Mouse (Mus musculus) midbrain, embryonic 16.5 days (tissue): ENCODE data around the gene Defb36. TPM values are rescaled to one million over a fixed set of nuclear protein-coding genes. Genes with fewer than 3 reads are reported as not detected.

Experiments
- ATAC-seq: fragments of 200-750 bp; cut with Nextera tagmentation; 2 replicates; pipeline ENCODE4 v1.8.0; 2017; ENCODE audit warnings: moderate TSS enrichment
- H3K27ac ChIP-seq: fragments of 300-500 bp; sonication (generic); 2 replicates; pipeline ENCODE4 v1.5.1; 2014; ENCODE audit warnings: mild to moderate bottlenecking, low read length, mixed read lengths
- H3K27me3 ChIP-seq: fragments of 300-500 bp; sonication (generic); 2 replicates; pipeline ENCODE4 v1.6.1; 2014; ENCODE audit warnings: low read depth, low read length, mixed read lengths; ENCODE audit not compliant: control insufficient read depth, insufficient read depth
- H3K36me3 ChIP-seq: fragments of 300-500 bp; sonication (generic); 2 replicates; pipeline ENCODE4 v1.6.1; 2014; ENCODE audit warnings: mild to moderate bottlenecking, low read length, moderate library complexity, mixed read lengths; ENCODE audit not compliant: control insufficient read depth, insufficient read depth
- H3K4me1 ChIP-seq: fragments of 300-500 bp; sonication (generic); 2 replicates; pipeline ENCODE4 v1.6.1; 2014; ENCODE audit warnings: mild to moderate bottlenecking, low read length, mixed read lengths; ENCODE audit not compliant: control insufficient read depth, insufficient read depth
- H3K4me2 ChIP-seq: fragments of 300-500 bp; sonication (generic); 2 replicates; pipeline ENCODE4 v1.6.1; 2014; ENCODE audit warnings: mild to moderate bottlenecking, low read length, mixed read lengths
- H3K4me3 ChIP-seq: fragments of 300-500 bp; sonication (generic); 2 replicates; pipeline ENCODE4 v1.5.1; 2014; ENCODE audit warnings: low read depth, mild to moderate bottlenecking, low read length, moderate library complexity, mixed read lengths
- H3K9ac ChIP-seq: fragments of 300-500 bp; sonication (generic); 2 replicates; pipeline ENCODE4 v1.6.1; 2014; ENCODE audit warnings: low read depth, low read length, mixed read lengths
- H3K9me3 ChIP-seq: fragments of 300-500 bp; sonication (generic); replicated peaks from 2 replicates; pipeline ENCODE4 v1.6.1; 2014; ENCODE audit warnings: mild to moderate bottlenecking, low read length, mixed read lengths; ENCODE audit not compliant: control insufficient read depth, poor library complexity, severe bottlenecking
- WGBS: fragments of 180-500 bp; shearing (Covaris S2); extraction: QIAGEN DNeasy Blood & Tissue Kit; methylation state at CpG from one replicate; pipeline ENCODE4 v1.1.7; 2014; 5-methylcytosine and 5-hydroxymethylcytosine counted together
- polyA plus RNA-seq: library from polyadenylated mRNA; unstranded; fragments of >200 nt; fragmentation: Nextera tagmentation; extraction: Ambion mirVana; gene quantifications from 2 replicates; pipeline ENCODE4 v1.2.1, GENCODE M21; 2015

Defb36 gene
- polyA plus RNA-seq, 1 experiment from 2014 or later = not detected

- Histone ChIP-seq H3K9me3 (no peaks in the 10 kb centered on the region), H3K36me3 (no peaks in the 10 kb centered on the region), H3K4me3 (no peak overlapping the region), H3K4me1 (no peaks in the 10 kb centered on the region), H3K27ac (no peak overlapping the region), H3K4me2 (no peak overlapping the region), H3K9ac (no peak overlapping the region), H3K27me3 (no peaks in the 10 kb centered on the region)
- ATAC-seq = no peak
- WGBS = 17% methylated on average over 11 of the region's 11 CpGs
Observed at GRCm38 (mm10) chr2:152639406-152640113, 35.4 kb downstream of the Defb36 start.

GRCm38 (mm10) chr2:152652901-152653620 lies 48.9 kb downstream of the Defb36 start:
- peaks cover 18% of the 10 kb centered on the region for H3K4me1 ChIP-seq
- H3K36me3 ChIP-seq = no peaks in the 10 kb centered on the region
- ATAC-seq = no peak
- H3K27ac ChIP-seq = peak overlapping the region; percentile 97
- H3K4me2 ChIP-seq = no peak overlapping the region
- no peaks in the 10 kb centered on the region for H3K9me3 ChIP-seq
- no peaks in the 10 kb centered on the region for H3K27me3 ChIP-seq
- no peak overlapping the region for H3K9ac ChIP-seq
- 80% methylated on average over 10 of the region's 10 CpGs for WGBS
- no peak overlapping the region for H3K4me3 ChIP-seq

GRCm38 (mm10) chr2:152653874-152654715 lies 50.0 kb downstream of the Defb36 start:
- peak overlapping the region; percentile 12; the same call in 1 of the 2 replicates for H3K4me3 ChIP-seq
- H3K9ac ChIP-seq = peak overlapping the region; percentile 43
- H3K27ac ChIP-seq = peak overlapping the region; percentile 97

GRCm38 (mm10) chr2:152657398-152657797 lies 53.3 kb downstream of the Defb36 start:
- ATAC-seq = no peak
- H3K4me1 ChIP-seq = peaks cover 18% of the 10 kb centered on the region
- H3K27me3 ChIP-seq = no peaks in the 10 kb centered on the region
- no peaks in the 10 kb centered on the region for H3K36me3 ChIP-seq
- no peak overlapping the region for H3K4me2 ChIP-seq
- no peaks in the 10 kb centered on the region for H3K9me3 ChIP-seq
- WGBS = 70% methylated on average over 10 of the region's 10 CpGs
- no peak overlapping the region for H3K27ac ChIP-seq
- H3K9ac ChIP-seq = no peak overlapping the region
- no peak overlapping the region for H3K4me3 ChIP-seq

More at GRCm38 (mm10) chr2:152653874-152654715, 50.0 kb downstream of the Defb36 start:
- ATAC-seq = peak; percentile 95
- WGBS = 26% methylated on average over 14 of the region's 14 CpGs
- H3K27me3 ChIP-seq = no peaks in the 10 kb centered on the region
- H3K4me2 ChIP-seq = peak overlapping the region; percentile 55
- H3K4me1 ChIP-seq = peaks cover 18% of the 10 kb centered on the region
- H3K9me3 ChIP-seq = no peaks in the 10 kb centered on the region
- H3K36me3 ChIP-seq = no peaks in the 10 kb centered on the region

GRCm38 (mm10) chr2:152661163-152661562 lies 57.0 kb downstream of the Defb36 start:
- 85% methylated on average over 6 of the region's 6 CpGs for WGBS
- no peaks in the 10 kb centered on the region for H3K36me3 ChIP-seq
- no peaks in the 10 kb centered on the region for H3K9me3 ChIP-seq
- H3K4me1 ChIP-seq = no peaks in the 10 kb centered on the region
- no peaks in the 10 kb centered on the region for H3K27me3 ChIP-seq
- H3K9ac ChIP-seq = no peak overlapping the region
- H3K4me3 ChIP-seq = no peak overlapping the region
- no peak overlapping the region for H3K27ac ChIP-seq
- no peak for ATAC-seq
- H3K4me2 ChIP-seq = no peak overlapping the region

Other genes with a start within 250 kb of the Defb36 start
- 50.8 and 64.8 TPM in 2 replicates for gene Nrsn2, start 227.7 kb upstream of the Defb36 start, polyA plus RNA-seq
- 12.1 and 14.0 TPM in 2 replicates for gene Sox12, start 206.3 kb upstream of the Defb36 start, polyA plus RNA-seq
- gene Zcchc3, start 189.3 kb upstream of the Defb36 start, polyA plus RNA-seq = 12.6 and 14.7 TPM in 2 replicates
- gene 6820408C15Rik, start 188.7 kb upstream of the Defb36 start, polyA plus RNA-seq = 1.7 and 1.8 TPM in 2 replicates
- gene Defb23, start 139.7 kb upstream of the Defb36 start, polyA plus RNA-seq = not detected in 2 replicates
- not detected in 2 replicates for gene Defb20, start 127.3 kb upstream of the Defb36 start, polyA plus RNA-seq
- not detected in 2 replicates for gene Defb22, start 114.2 kb upstream of the Defb36 start, polyA plus RNA-seq
- gene Defb26, start 92.6 kb upstream of the Defb36 start, polyA plus RNA-seq = not detected in 2 replicates
- not detected in 2 replicates for gene Defb28, start 86.1 kb upstream of the Defb36 start, polyA plus RNA-seq
- gene Defb29, start 64.2 kb upstream of the Defb36 start, polyA plus RNA-seq = not detected in 2 replicates
- gene Gm17416, start 35.0 kb upstream of the Defb36 start, polyA plus RNA-seq = not detected in 2 replicates
- gene Defb21, start 31.6 kb upstream of the Defb36 start, polyA plus RNA-seq = not detected in 2 replicates
- not detected in 2 replicates for gene Defb19, start 24.0 kb upstream of the Defb36 start, polyA plus RNA-seq
- not detected in 2 replicates for gene Defb45, start 4.9 kb upstream of the Defb36 start, polyA plus RNA-seq
- gene Defb25, start 18.7 kb downstream of the Defb36 start, polyA plus RNA-seq = not detected in 2 replicates
- 0.45 and 0.89 TPM in 2 replicates for gene Rem1, start 22.6 kb downstream of the Defb36 start, polyA plus RNA-seq
- gene H13, start 65.1 kb downstream of the Defb36 start, polyA plus RNA-seq = 181 and 187 TPM in 2 replicates
- 31.1 and 34.4 TPM in 2 replicates for gene Mcts2, start 82.7 kb downstream of the Defb36 start, polyA plus RNA-seq
- 23.7 and 35.7 TPM in 2 replicates for gene Id1, start 131.9 kb downstream of the Defb36 start, polyA plus RNA-seq
- 5.0 and 5.4 TPM in 2 replicates for gene Cox4i2, start 149.8 kb downstream of the Defb36 start, polyA plus RNA-seq
- 186 and 194 TPM in 2 replicates for gene Bcl2l1, start 227.4 kb downstream of the Defb36 start, polyA plus RNA-seq
- gene Tpx2, start 243.6 kb downstream of the Defb36 start, polyA plus RNA-seq = 10.5 and 11.1 TPM in 2 replicates